Mouse (Mus musculus) CH12.LX (cell line): ENCODE data around the gene Abcd3.

Experiments used
- TCF12 ChIP-seq: IDR thresholded peaks from 2 replicates; pipeline ENCODE4 v1.6.1; 2014; ENCODE audit warnings: low read depth, mild to moderate bottlenecking, inconsistent platforms, low read length, improper control_type of control experiment
- USF1 ChIP-seq: IDR thresholded peaks from 2 replicates; pipeline ENCODE4 v1.6.1; 2014; ENCODE audit warnings: low read depth, mild to moderate bottlenecking, inconsistent platforms, low read length, improper control_type of control experiment
- USF2 ChIP-seq: conservative IDR thresholded peaks from 2 replicates; pipeline ENCODE4 v1.6.1; 2011; ENCODE audit warnings: low read depth, low read length, improper control_type of control experiment

GRCm38 (mm10) chr3:121715741-121716459 lies 99.2 kb downstream of the Abcd3 start:
- TF ChIP-seq USF2 (no peak), USF1 (no peak), TCF12 (no peak)
